23 mouse cellular contexts compared by ENCODE assay signal in the genomic region with DNA sequence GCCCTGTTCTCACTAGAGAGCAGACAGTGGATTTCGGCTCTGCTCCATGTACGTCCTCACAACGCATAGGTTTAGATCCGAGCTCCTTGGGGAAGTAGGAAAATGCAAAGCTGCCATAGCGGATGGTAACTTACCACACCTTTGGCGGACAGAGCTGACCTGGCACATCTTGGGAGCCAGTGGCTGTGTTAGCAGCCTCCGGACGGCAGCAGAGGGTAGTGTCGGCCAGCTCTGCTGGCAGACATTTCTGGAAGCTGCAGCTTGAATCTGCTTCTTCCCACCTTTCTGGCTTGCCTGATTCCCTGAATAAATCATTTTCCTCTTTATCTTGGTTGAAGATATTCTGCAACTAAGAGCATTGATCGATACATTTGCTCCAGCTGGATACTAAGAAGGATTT.
DNase-seq lines count a peak whose midpoint lies in the region; ATAC-seq and TF ChIP-seq lines count a peak whose summit lies in the region.
"Had no signal": no experiment of that assay in that cellular context is flagged by ENCODE, and none has a peak within 500 bp of the region (broad histone marks: within the 10 kb centered on the region; RNA-seq: fewer than 3 reads in every experiment).

No protein-coding gene starts in this region.

- no peaks in the 10 kb centered on the region for H3K36me3 ChIP-seq in heart, postnatal 0 days (replicated peaks; ENCODE audit: control insufficient read depth, insufficient read depth, low read length)
- H3K36me3 ChIP-seq in liver, adult 2 months (ENCODE audit: control insufficient read depth, insufficient read depth, low read length): no peaks in the 10 kb centered on the region
- no peaks in the 10 kb centered on the region for H3K36me3 ChIP-seq in liver, embryonic 12.5 days
- H3K36me3 ChIP-seq: embryonic facial prominence, embryonic 12.5 days; embryonic facial prominence, embryonic 15.5 days; forebrain, embryonic 10.5 days; forebrain, embryonic 12.5 days had no signal

- H3K4me2 ChIP-seq in heart, postnatal 0 days (ENCODE audit: low read depth, low read length): no peak overlapping the region
- H3K4me2 ChIP-seq in liver, embryonic 12.5 days: no peak overlapping the region
- H3K4me2 ChIP-seq: embryonic facial prominence, embryonic 12.5 days; embryonic facial prominence, embryonic 15.5 days; forebrain, embryonic 12.5 days had no signal

- intact Hi-C loops in gastrocnemius, adult 2 months (cut with DNase I): no loop called here

- H3K9ac ChIP-seq in heart, postnatal 0 days (replicated peaks; ENCODE audit: low read depth, low read length): no peak overlapping the region
- H3K9ac ChIP-seq in liver, adult 2 months (ENCODE audit: low read depth, low read length): no peak overlapping the region
- no peak overlapping the region for H3K9ac ChIP-seq in liver, embryonic 12.5 days
- H3K9ac ChIP-seq: embryonic facial prominence, embryonic 12.5 days; embryonic facial prominence, embryonic 15.5 days; forebrain, embryonic 12.5 days had no signal

- no peak for ATAC-seq in heart, postnatal 0 days (ENCODE audit: insufficient read depth, low read depth)
- no peak for ATAC-seq in liver, embryonic 12.5 days
- ATAC-seq: forebrain, embryonic 14.5 days; forebrain, embryonic 16.5 days had no signal

- DNase-seq in cerebellum, postnatal 14 days: peak; percentile 45 to 61
- DNase-seq in cerebellum, adult 2 months: no peak
- no peak for DNase-seq in gastrocnemius, adult 2 months
- DNase-seq in gastrocnemius, adult 18-20 months (ENCODE audit: low spot score): no peak
- no peak for DNase-seq in heart, postnatal 0 days (ENCODE audit: low spot score)
- DNase-seq in heart, postnatal 4 days: no peak
- peak; percentile 13 for DNase-seq in liver, adult 2 months (ENCODE audit: extremely low read depth, low read depth, low spot score)
- DNase-seq: adrenal gland, adult 2 months; adrenal gland, postnatal 10 days; adrenal gland, postnatal 25 days; cerebellum, adult 11 months; cerebellum, adult 8-10 months; cerebellum, adult 9-11 months; cerebellum, postnatal 36 days; embryo, embryonic 11 days had no signal

- no peak overlapping the region for H3K4me3 ChIP-seq in cerebellum, adult 2 months (replicated peaks; ENCODE audit: insufficient read depth, low read depth, low read length)
- H3K4me3 ChIP-seq in gastrocnemius, adult 2 months: no peak overlapping the region
- no peak overlapping the region for H3K4me3 ChIP-seq in heart, postnatal 0 days (ENCODE audit: low read depth, low read length)
- no peak overlapping the region for H3K4me3 ChIP-seq in liver, adult 2 months (ENCODE audit: insufficient read depth, low read depth, low read length)
- no peak overlapping the region for H3K4me3 ChIP-seq in liver, embryonic 12.5 days
- H3K4me3 ChIP-seq: embryonic facial prominence, embryonic 12.5 days; embryonic facial prominence, embryonic 15.5 days; erythroblast, embryonic 14.5 days; forebrain, embryonic 10.5 days; forebrain, embryonic 12.5 days had no signal

- no peak for TF ChIP-seq POLR2A in cerebellum, adult 2 months (IDR thresholded peaks at IDR 0.05; ENCODE audit: borderline replicate concordance, insufficient read depth, low read length)
- no peak for TF ChIP-seq POLR2A in liver, adult 2 months (IDR thresholded peaks at IDR 0.05; ENCODE audit: extremely low read depth, insufficient read depth, low read length)

- no peak overlapping the region for H3K27ac ChIP-seq in cerebellum, adult 2 months (ENCODE audit: insufficient read depth, low read length)
- no peak overlapping the region for H3K27ac ChIP-seq in gastrocnemius, adult 2 months
- H3K27ac ChIP-seq in heart, postnatal 0 days (ENCODE audit: low read depth): no peak overlapping the region
- no peak overlapping the region for H3K27ac ChIP-seq in liver, adult 2 months (replicated peaks; ENCODE audit: insufficient read depth, low read depth, low read length)
- no peak overlapping the region for H3K27ac ChIP-seq in liver, embryonic 12.5 days
- H3K27ac ChIP-seq: embryonic facial prominence, embryonic 12.5 days; embryonic facial prominence, embryonic 15.5 days; forebrain, embryonic 10.5 days; forebrain, embryonic 12.5 days had no signal

- WGBS in cerebellum, adult 2 months: 41% methylated on average over 10 of the region's 10 CpGs
- 77% methylated on average over 10 of the region's 10 CpGs for WGBS in heart, postnatal 0 days
- 80% methylated on average over 10 of the region's 10 CpGs for WGBS in liver, adult 2 months
- 78% methylated on average over 10 of the region's 10 CpGs for WGBS in liver, embryonic 12.5 days (ENCODE audit: insufficient replicate concordance)

- no peaks in the 10 kb centered on the region for H3K9me3 ChIP-seq in heart, postnatal 0 days (replicated peaks; ENCODE audit: control insufficient read depth, low read length)
- no peaks in the 10 kb centered on the region for H3K9me3 ChIP-seq in liver, embryonic 12.5 days (replicated peaks)
- H3K9me3 ChIP-seq: embryonic facial prominence, embryonic 12.5 days; embryonic facial prominence, embryonic 15.5 days; forebrain, embryonic 10.5 days; forebrain, embryonic 12.5 days had no signal

- no peaks in the 10 kb centered on the region for H3K79me2 ChIP-seq in liver, adult 2 months (ENCODE audit: control insufficient read depth, insufficient read depth, low read length)

- TF ChIP-seq CTCF in cerebellum, adult 2 months (IDR thresholded peaks at IDR 0.05; ENCODE audit: borderline replicate concordance, insufficient read depth, low read depth, low read length): no peak
- peak; percentile 8; the same call in 1 of the 2 replicates for TF ChIP-seq CTCF in gastrocnemius, adult 2 months (IDR thresholded peaks at IDR 0.05)
- TF ChIP-seq CTCF in heart, postnatal 0 days (IDR thresholded peaks at IDR 0.05; ENCODE audit: low read depth): peak; percentile 13
- no peak for TF ChIP-seq CTCF in liver, adult 2 months (IDR thresholded peaks at IDR 0.05; ENCODE audit: low read depth, low read length)

- no peaks in the 10 kb centered on the region; the same call in 1 of the 2 replicates for H3K4me1 ChIP-seq in cerebellum, adult 2 months (ENCODE audit: control insufficient read depth, insufficient read depth, low read length)
- H3K4me1 ChIP-seq in heart, postnatal 0 days (ENCODE audit: control insufficient read depth, insufficient read depth): no peaks in the 10 kb centered on the region
- H3K4me1 ChIP-seq in liver, adult 2 months (ENCODE audit: control insufficient read depth, insufficient read depth, low read length): no peaks in the 10 kb centered on the region
- no peaks in the 10 kb centered on the region for H3K4me1 ChIP-seq in liver, embryonic 12.5 days
- H3K4me1 ChIP-seq: embryonic facial prominence, embryonic 12.5 days had no signal

- H3K27me3 ChIP-seq in cerebellum, adult 2 months (ENCODE audit: control insufficient read depth, insufficient read depth, low read length): no peaks in the 10 kb centered on the region
- H3K27me3 ChIP-seq in heart, postnatal 0 days (ENCODE audit: control insufficient read depth, insufficient read depth, low read length): no peaks in the 10 kb centered on the region
- H3K27me3 ChIP-seq in liver, adult 2 months (ENCODE audit: control insufficient read depth, insufficient read depth, low read length): peaks cover 4% of the 10 kb centered on the region; the same call in 1 of the 2 replicates
- H3K27me3 ChIP-seq in liver, embryonic 12.5 days (replicated peaks): peaks cover 3% of the 10 kb centered on the region; the same call in 1 of the 2 replicates
- H3K27me3 ChIP-seq: embryonic facial prominence, embryonic 12.5 days; embryonic facial prominence, embryonic 15.5 days; forebrain, embryonic 12.5 days had no signal

- TF ChIP-seq EP300 in heart, postnatal 0 days (IDR thresholded peaks at IDR 0.05; ENCODE audit: low read depth): no peak

Comparison
In these comparisons a context has a peak if more than half of its experiments do, and no peak if none do; other contexts are left out.
1. DNase-seq: peak in cerebellum, postnatal 14 days (2 of 2) and liver, adult 2 months (single experiment); none in cerebellum, adult 2 months (0 of 2), gastrocnemius, adult 2 months (single experiment), gastrocnemius, adult 18-20 months (single experiment), heart, postnatal 0 days (single experiment) and heart, postnatal 4 days (single experiment).
2. CTCF ChIP-seq: peak in gastrocnemius, adult 2 months (single experiment) and heart, postnatal 0 days (single experiment); none in cerebellum, adult 2 months (single experiment) and liver, adult 2 months (single experiment).